Mouse (Mus musculus) bone marrow, adult 2 months (tissue): ENCODE measurements around the gene Fhdc1. TPM values are rescaled to one million over a fixed set of nuclear protein-coding genes. Genes with fewer than 3 reads are reported as not detected.

Source experiments
- H3K27ac ChIP-seq: fragments of 200-500 bp; 2 replicates; pipeline ENCODE4 v1.5.1; 2012; ENCODE audit warnings: low read depth, mild to moderate bottlenecking, control low read depth, inconsistent platforms, low read length; ENCODE audit not compliant: control insufficient read depth, poor library complexity, insufficient read depth
- H3K4me1 ChIP-seq: fragments of 200-500 bp; 2 replicates; pipeline ENCODE4 v1.6.1; 2011; ENCODE audit warnings: low read length; ENCODE audit not compliant: control insufficient read depth, insufficient read depth
- H3K4me3 ChIP-seq: fragments of 200-500 bp; replicated peaks from 2 replicates; pipeline ENCODE3; 2011; ENCODE audit warnings: mild to moderate bottlenecking, low read depth, low read length, control low read depth; ENCODE audit not compliant: control insufficient read depth
- CTCF ChIP-seq: fragments of 200-500 bp; IDR thresholded peaks from 2 replicates; pipeline ENCODE4 v1.5.1; 2011; ENCODE audit warnings: low read length, control low read depth; ENCODE audit not compliant: control insufficient read depth, insufficient read depth
- POLR2A ChIP-seq: fragments of 200-500 bp; IDR thresholded peaks from 2 replicates; pipeline ENCODE4 v1.6.1; 2011; ENCODE audit warnings: low read depth, mild to moderate bottlenecking, control low read depth, low read length, borderline replicate concordance; ENCODE audit not compliant: control insufficient read depth
- WGBS: fragments of 180-500 bp; shearing (Covaris S2); methylation state at CpG from one replicate; pipeline ENCODE4 v1.1.7; 2018; 5-methylcytosine and 5-hydroxymethylcytosine counted together
- polyA plus RNA-seq: library from polyadenylated mRNA; stranded (reverse); fragments of >200 nt; gene quantifications from 2 replicates; pipeline ENCODE4 v1.2.4, GENCODE M21; 2011; ENCODE audit warnings: low replicate concordance; ENCODE audit not compliant: missing spikeins, insufficient read depth, insufficient read length

Fhdc1 gene
- polyA plus RNA-seq, 1 experiment = 43.5 TPM

DNA sequence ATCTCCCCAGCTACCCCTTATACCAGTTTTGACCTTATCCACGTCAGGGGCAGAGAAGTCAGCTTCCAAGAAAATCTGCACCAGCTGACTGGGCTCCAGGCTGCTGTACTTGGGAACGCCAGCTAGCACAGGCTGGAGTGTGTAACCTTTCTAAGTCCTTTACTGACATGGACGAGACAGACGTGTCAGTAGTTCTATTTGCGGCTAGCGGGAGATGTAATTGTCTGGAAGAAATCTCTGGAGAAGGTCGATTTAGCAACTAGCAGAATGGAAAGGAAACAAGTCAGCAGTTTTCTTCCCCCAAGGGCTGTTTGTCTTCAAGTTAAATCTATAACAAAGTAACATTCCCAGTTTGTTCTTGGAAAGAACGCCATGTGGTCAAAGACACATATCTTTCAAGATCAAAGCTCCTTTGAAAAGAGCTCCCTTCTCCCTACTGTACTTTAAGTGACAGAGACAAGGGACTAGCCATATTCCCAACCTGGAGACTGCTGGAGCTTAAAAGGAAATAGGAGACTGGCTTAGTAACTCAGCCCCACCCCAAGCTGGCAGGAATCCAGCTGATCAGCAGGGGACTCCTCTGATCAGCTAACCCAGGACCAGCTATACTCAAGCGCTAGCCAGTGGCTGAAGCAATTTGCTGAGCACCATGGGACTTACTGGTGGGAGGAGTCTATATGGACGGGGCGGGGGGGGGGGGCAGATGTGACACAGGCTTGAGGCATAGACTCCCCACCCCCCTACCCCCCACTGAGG lies 44.8 kb downstream of the Fhdc1 start:
- no peak for TF ChIP-seq POLR2A
- no peak for TF ChIP-seq CTCF
- no peaks in the 10 kb centered on the region for H3K4me1 ChIP-seq
- no peak overlapping the region for H3K4me3 ChIP-seq
- H3K27ac ChIP-seq = no peak overlapping the region
- 73% methylated on average over 11 of the region's 11 CpGs for WGBS

DNA sequence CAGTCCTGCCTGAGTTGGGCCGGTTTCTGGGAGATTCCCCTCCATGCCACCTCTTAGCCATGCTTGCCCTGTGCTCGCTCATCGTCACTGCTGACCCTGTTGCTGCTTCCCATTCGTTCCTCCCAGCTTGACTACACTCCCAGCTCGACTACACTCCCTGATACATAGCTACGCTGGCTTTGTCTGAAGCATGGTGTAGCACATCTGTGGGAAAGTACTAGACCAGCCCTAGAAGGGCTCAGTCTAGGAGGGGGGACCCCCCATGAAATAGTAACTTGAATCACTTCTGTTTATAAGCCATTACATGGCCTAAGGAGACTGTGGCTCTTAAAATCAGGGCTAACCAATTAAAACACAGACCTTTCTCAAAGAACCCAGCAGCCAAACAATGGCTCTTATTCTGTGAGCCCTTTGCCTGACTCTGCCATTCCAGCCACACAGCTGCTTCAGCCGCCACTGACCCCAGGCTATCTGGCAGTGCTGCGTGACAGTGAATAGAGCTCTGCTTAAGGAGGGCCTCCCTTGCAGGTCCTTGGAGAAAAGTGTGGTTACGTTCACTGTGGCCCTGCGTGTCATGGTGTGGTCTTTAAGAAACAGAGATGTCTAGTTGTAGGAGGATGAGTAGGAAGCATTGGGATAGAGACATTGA lies 47.3 kb downstream of the Fhdc1 start:
- H3K4me3 ChIP-seq = no peak overlapping the region
- 89% methylated on average over 10 of the region's 10 CpGs for WGBS
- no peak overlapping the region for H3K27ac ChIP-seq
- TF ChIP-seq POLR2A (no peak), CTCF (no peak)
- H3K4me1 ChIP-seq = no peaks in the 10 kb centered on the region

DNA sequence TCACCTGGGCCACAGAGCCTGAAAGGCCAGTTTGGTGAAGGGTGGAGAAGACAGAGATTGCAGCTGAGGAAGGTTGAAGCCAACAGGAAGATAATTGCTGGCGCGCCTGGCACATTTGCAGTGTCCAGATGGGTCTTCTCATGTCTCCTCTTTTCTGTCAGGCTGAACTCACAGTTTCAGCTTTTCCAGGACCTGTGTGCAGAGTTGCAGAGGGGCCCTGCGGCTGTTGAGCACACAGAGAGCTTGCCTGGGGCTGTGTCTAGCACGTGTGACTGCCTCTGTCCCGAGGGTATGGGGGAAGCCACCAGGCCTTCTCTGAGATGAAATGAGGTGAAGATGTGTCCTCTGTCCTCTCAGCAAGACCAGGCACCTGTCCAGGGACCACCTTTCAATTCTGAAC lies 49.0 kb downstream of the Fhdc1 start:
- 81% methylated on average over 5 of the region's 5 CpGs for WGBS
- no peak overlapping the region for H3K27ac ChIP-seq
- TF ChIP-seq CTCF (no peak), POLR2A (no peak)
- no peak overlapping the region for H3K4me3 ChIP-seq
- no peaks in the 10 kb centered on the region for H3K4me1 ChIP-seq

DNA sequence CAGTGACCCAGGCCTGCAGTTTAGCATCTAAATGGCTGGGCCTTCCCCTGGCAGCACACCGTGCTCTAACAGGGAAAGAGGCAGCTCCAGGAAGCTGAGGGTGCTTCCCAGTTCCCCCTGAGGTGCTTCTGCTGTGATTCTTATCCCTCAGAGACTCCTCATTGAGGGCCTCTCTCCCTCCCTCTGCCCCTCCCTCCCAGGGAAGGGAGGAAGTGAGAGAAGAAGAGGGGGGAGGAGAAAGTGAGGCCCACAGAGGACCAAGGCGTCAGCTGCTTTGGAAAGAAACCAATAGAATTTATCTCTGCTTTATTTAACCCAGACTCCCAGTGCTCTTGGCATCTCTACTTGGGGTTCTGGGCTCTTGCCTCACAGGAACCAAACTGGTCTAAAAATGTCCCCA lies 50.1 kb downstream of the Fhdc1 start:
- 37% methylated on average over 2 of the region's 2 CpGs for WGBS
- no peak for TF ChIP-seq POLR2A
- TF ChIP-seq CTCF = no peak
- Histone ChIP-seq H3K4me3 (no peak overlapping the region), H3K4me1 (no peaks in the 10 kb centered on the region), H3K27ac (no peak overlapping the region)

DNA sequence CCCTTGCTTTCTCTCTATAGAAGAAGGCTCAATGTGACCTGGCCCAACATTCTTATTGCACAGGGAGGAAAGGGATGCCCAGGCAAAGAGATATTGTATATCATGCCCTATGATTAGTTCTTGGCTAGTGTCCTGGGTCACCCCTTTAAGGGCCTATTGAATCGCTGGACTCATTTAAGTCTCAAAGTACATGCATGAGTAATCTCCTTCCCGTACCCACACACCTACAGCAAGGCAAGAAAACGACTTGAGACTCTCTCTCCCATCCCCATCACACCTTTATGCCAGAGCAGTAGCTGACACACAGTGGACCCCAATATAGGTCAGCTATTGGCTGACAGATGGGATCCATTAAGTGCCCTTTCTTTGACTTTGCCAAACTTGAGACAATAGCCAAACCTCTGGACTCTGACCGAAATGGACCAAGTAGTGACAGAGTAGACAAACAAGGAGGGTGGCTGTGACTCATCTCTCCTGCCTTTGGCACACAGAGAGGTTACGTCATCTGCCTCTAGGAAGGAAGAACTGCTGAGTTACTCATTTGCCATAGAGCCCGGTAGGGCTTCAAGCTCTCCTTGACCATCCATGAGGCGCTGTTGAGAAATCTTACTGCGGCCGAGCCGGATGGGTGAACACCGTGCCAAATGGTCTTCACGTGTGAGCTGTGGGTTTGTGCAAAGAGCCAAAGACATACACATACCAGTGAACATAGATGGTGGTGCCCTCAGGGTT lies 51.1 kb downstream of the Fhdc1 start:
- Histone ChIP-seq H3K27ac (no peak overlapping the region), H3K4me3 (no peak overlapping the region), H3K4me1 (no peaks in the 10 kb centered on the region)
- TF ChIP-seq CTCF (no peak), POLR2A (no peak)
- 65% methylated on average over 12 of the region's 12 CpGs for WGBS

DNA sequence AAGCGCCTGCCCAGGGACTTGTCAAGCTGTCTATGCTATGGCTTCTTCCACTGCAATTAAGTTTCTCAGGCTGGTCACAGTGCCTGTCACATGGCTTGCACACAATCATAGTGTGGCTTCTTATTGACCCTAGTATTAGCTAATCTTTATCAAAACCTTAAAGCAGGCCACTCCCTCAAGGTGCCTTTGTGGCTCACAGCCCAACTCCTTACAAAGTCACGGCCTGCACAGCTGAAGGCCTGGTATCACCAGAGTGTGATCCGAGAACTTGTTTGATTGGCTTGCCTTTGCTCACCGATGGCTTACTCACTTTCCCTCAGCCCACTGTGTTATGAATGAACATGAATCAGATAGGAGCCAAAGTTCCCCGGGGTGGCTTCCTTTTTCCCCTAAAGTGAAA lies 52.5 kb downstream of the Fhdc1 start:
- WGBS = 45% methylated on average over 5 of the region's 5 CpGs
- Histone ChIP-seq H3K4me3 (no peak overlapping the region), H3K4me1 (no peaks in the 10 kb centered on the region), H3K27ac (no peak overlapping the region)
- TF ChIP-seq POLR2A = no peak
- no peak for TF ChIP-seq CTCF

DNA sequence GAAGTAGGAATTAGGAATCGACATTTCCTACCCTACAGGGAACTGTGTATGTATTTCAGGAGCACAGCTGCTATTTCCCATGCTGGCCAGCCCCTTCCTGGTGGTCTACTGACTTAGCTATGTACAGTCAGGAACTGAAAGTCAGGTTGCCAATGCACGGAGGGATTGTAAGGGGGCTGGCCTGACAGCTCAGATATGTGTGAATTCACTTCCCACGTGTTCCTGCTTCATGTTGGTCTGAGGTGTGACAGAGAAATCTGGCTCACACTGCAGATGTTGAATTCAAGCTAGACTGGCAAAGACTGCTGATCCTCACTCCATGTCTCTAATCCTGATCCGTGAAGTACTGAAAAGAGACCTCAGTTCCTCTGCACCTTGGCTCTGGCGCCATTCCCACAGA lies 57.9 kb downstream of the Fhdc1 start:
- Histone ChIP-seq H3K27ac (no peak overlapping the region), H3K4me3 (no peak overlapping the region), H3K4me1 (no peaks in the 10 kb centered on the region)
- 62% methylated on average over 5 of the region's 5 CpGs for WGBS
- TF ChIP-seq CTCF (no peak), POLR2A (no peak)

DNA sequence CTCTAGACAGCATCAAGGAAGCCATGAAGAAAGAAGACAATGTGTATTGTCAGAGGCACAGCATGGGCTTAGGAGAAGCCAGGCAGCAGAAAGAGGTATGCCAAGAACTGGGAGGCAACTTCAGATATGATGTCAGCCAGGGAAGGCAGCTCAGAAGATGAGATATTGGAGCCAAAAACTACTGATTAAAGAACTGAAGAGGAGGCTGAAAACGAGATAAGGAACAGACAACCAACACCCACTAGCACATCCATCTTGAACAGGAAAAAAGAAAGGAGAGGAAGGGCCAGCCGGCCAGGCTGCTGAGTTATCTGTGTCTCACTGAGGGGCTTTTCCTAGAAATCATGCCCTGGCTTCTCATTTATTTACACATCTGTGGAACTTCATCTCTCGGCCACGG lies 66.4 kb downstream of the Fhdc1 start:
- H3K4me3 ChIP-seq = no peak overlapping the region
- WGBS = 56% methylated on average over 4 of the region's 4 CpGs
- no peaks in the 10 kb centered on the region; the same call in 1 of the 2 replicates for H3K4me1 ChIP-seq
- no peak overlapping the region for H3K27ac ChIP-seq
- TF ChIP-seq CTCF (no peak), POLR2A (no peak)
